Mouse (Mus musculus) stomach, postnatal 0 days (tissue): ENCODE results near the gene Gatad2b. TPM values are rescaled to one million over a fixed set of nuclear protein-coding genes. Genes with fewer than 3 reads are reported as not detected.

ENCODE experiments used
- ATAC-seq: fragments of 200-750 bp; cut with Nextera tagmentation; 2 replicates; pipeline ENCODE4 v1.8.0; 2017; ENCODE audit not compliant: low FRiP score, low TSS enrichment
- DNase-seq: peaks from one replicate; pipeline ENCODE4 v3.0.0-alpha.2; 2016; ENCODE audit warnings: low spot score
- H3K27ac ChIP-seq: fragments of 300-500 bp; sonication (generic); replicated peaks from 2 replicates; pipeline ENCODE4 v1.5.1; 2014; ENCODE audit warnings: mild to moderate bottlenecking, control low read depth
- H3K27me3 ChIP-seq: fragments of 300-500 bp; sonication (generic); 2 replicates; pipeline ENCODE4 v1.6.1; 2014; ENCODE audit warnings: low read length; ENCODE audit not compliant: control insufficient read depth, insufficient read depth
- H3K36me3 ChIP-seq: fragments of 300-500 bp; sonication (generic); 2 replicates; pipeline ENCODE4 v1.6.1; 2014; ENCODE audit warnings: low read length, mixed read lengths; ENCODE audit not compliant: control insufficient read depth, insufficient read depth
- H3K4me1 ChIP-seq: fragments of 300-500 bp; sonication (generic); replicated peaks from 2 replicates; pipeline ENCODE4 v1.6.1; 2014; ENCODE audit warnings: antibody characterized with exemption; ENCODE audit not compliant: control insufficient read depth, insufficient read depth
- H3K4me2 ChIP-seq: fragments of 300-500 bp; sonication (generic); replicated peaks from 2 replicates; pipeline ENCODE4 v1.6.1; 2014; ENCODE audit warnings: low read depth, mild to moderate bottlenecking, control low read depth, moderate library complexity
- H3K4me3 ChIP-seq: fragments of 300-500 bp; sonication (generic); 2 replicates; pipeline ENCODE4 v1.5.1; 2014; ENCODE audit warnings: low read depth, low read length, control low read depth
- H3K9ac ChIP-seq: fragments of 300-500 bp; sonication (generic); 2 replicates; pipeline ENCODE4 v1.6.1; 2014; ENCODE audit warnings: mild to moderate bottlenecking, low read length, control low read depth, mixed read lengths
- H3K9me3 ChIP-seq: fragments of 300-500 bp; sonication (generic); 2 replicates; pipeline ENCODE4 v1.6.1; 2016; ENCODE audit warnings: low read length; ENCODE audit not compliant: control insufficient read depth
- CTCF ChIP-seq: IDR thresholded peaks from 2 replicates; pipeline ENCODE4 v1.5.1; 2016; ENCODE audit warnings: antibody characterized with exemption, low read depth, mild to moderate bottlenecking, moderate library complexity
- EP300 ChIP-seq: optimal IDR thresholded peaks from 2 replicates; pipeline ENCODE3; 2016; ENCODE audit warnings: antibody characterized with exemption
- WGBS: fragments of 180-500 bp; shearing (Covaris S2); extraction: QIAGEN DNeasy Blood & Tissue Kit; methylation state at CpG from one replicate; pipeline ENCODE4 v1.1.7; 2014; 5-methylcytosine and 5-hydroxymethylcytosine counted together
- polyA plus RNA-seq: library from polyadenylated mRNA; unstranded; fragments of >200 nt; fragmentation: Nextera tagmentation; extraction: Ambion mirVana; gene quantifications from 2 replicates; pipeline ENCODE4 v1.2.1, GENCODE M21; 2015

Gatad2b gene
- 4.0 and 4.8 TPM in 2 replicates for polyA plus RNA-seq

DNA sequence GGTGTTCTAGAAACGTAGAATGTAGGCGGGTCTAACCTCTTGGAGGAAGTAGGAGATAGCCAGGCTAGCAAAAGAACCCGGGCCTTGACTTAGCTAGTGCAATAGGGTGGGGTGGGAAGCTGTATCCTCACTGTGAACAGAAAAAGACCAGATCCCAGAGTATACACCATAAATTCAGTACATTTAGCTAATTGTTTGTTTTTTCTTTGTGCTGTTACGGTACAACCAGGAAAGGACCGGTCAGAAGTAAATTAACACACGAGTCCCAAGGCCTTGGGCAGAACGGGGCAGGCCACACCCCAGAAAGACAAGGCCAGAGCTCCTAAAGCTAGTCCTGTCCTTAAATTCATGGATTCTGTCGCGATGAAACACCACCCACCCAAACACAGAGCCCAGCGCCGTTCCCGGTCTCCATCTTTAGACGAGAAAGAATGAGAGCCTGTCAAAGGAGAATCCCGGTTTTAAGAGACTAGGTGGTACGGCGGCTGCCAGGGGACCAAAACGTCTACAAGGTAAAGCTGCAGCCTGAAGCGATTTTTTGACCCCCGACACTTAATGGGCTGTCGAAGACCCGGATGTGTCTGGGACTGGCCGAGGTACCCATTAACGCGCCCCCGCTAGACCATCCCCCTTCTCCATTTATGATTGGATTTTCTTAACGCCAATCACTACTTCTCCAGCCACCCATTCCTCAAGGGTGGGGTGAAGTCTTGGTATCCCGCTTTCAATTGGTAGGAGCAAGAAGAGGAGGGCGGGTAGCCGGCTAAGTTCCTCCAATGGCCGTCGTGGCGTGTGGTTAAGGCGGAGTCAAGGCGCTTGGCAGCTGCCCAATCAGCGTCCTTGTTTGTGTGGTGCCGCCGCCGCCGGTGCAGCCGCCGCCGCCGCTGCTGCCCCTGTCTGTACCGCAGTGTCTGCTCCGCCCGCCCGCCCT lies at the start of gene Gatad2b:
TSS of gene Gatad2b (plus strand) at position 834 of the 931 bp plus-strand sequence.
- Histone ChIP-seq H3K27ac (peak within 1 kb of the TSS; percentile 96), H3K4me2 (peak within 1 kb of the TSS; percentile 69), H3K4me3 (peak within 1 kb of the TSS; percentile 91), H3K9me3 (no peaks in the 10 kb centered on the region), H3K9ac (peak within 1 kb of the TSS; percentile 99), H3K4me1 (peaks cover 3% of the 10 kb centered on the region; the same call in 1 of the 2 replicates), H3K36me3 (no peaks in the 10 kb centered on the region), H3K27me3 (no peaks in the 10 kb centered on the region)
- ATAC-seq (peak; percentile 99), DNase-seq (peak; percentile 98)
- 1% methylated on average over 46 of the region's 47 CpGs for WGBS
- TF ChIP-seq CTCF: 0 out of 2 replicates have a peak, but pooled peaks have one; percentile 1
- peak; percentile 94 for TF ChIP-seq EP300

DNA sequence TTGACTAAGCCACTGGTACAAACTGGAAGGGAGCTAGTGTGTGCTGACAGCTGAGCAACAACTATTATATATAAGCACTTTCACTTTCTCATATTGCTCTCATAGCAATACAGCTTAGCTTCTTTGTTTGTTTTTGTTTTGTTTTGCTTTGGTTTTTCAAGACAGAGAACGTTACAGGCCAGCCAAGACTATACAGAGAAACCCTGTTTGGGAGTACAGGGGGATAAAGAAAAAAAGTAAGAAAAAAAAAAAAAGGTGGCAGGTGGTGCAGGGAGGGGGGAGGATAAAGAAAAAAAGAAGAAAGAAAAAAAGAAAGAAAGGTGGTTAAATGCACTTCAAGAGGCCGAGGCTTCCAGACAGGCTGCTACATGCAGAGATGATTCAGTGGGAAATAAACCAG lies 47.6 kb upstream of the Gatad2b start:
- TF ChIP-seq CTCF: no peak
- TF ChIP-seq EP300: no peak
- DNase-seq: no peak
- WGBS: 42% methylated on average over 2 of the region's 2 CpGs
- Histone ChIP-seq H3K9me3 (no peaks in the 10 kb centered on the region), H3K4me2 (no peak overlapping the region), H3K27me3 (no peaks in the 10 kb centered on the region), H3K27ac (no peak overlapping the region), H3K9ac (no peak overlapping the region), H3K36me3 (0 out of 2 replicates have a peak, but pooled peaks cover under 1% of the 10 kb centered on the region), H3K4me1 (peaks cover 7% of the 10 kb centered on the region; the same call in 1 of the 2 replicates), H3K4me3 (no peak overlapping the region)
- no peak for ATAC-seq

DNA sequence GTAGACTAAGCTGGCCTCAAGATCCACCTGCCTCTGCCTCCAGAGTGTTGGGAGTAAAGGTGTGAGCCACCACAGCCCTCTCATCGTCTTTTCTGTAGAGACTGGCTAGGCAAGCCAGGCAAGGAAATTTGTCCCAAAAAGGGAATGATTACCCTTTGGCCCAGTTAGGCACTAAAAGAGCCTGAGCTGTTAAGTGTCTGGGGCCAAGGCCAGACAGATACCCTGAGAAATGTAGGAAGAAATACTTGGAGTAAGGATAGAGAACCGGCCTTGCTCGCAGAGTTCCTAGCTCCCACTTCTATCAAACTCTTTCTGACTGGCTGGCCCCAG lies 45.4 kb upstream of the Gatad2b start:
- no peaks in the 10 kb centered on the region for H3K9me3 ChIP-seq
- ATAC-seq (no peak), DNase-seq (no peak)
- peaks cover 6% of the 10 kb centered on the region; the same call in 1 of the 2 replicates for H3K4me1 ChIP-seq
- H3K36me3 ChIP-seq: peaks cover 11% of the 10 kb centered on the region
- no peaks in the 10 kb centered on the region for H3K27me3 ChIP-seq
- WGBS: 3% methylated on average over 3 of the region's 3 CpGs
- peak overlapping the region; percentile 98 for H3K27ac ChIP-seq
- H3K4me3 ChIP-seq: peak overlapping the region; percentile 78
- peak overlapping the region; percentile 86 for H3K9ac ChIP-seq
- TF ChIP-seq EP300: no peak
- no peak for TF ChIP-seq CTCF
- peak overlapping the region; percentile 70 for H3K4me2 ChIP-seq

DNA sequence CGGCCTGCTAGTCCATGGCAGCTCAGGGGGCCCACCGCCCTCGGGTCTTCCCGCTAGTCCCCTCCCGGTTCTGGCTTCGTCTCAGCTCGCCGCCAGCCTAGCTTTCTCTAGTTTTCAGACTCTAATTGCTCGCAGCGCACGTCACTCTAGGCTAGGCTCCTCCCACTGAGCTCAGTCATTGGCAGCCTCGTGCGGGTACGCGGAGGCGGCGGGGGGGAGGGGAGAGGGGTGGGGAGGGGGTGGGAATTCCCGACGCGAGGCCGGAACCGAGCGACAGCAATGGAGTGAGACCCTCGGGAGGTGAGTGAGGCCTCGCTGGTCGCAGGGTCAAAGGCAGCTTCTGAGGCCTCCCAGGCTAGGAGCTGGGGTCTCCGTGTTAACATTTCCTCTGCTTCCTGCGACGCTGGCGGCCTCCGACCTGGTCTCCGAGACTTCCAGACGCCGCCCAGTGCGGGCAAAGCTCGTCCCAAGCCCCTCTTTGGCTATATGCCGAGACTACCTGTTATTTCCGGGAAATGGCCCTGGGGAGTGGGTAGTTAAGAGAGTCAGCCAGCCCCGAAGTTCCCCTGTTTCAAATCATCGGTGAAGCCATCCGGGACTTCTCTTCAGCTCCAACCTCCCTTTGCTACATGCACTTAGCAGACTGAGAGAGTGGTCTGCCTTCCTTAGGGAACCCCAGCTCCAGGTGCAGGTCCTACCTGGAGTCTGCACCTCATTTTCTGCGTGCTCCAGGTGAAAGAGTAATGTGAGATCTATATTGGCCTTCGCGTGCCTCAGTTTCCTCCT lies 44.8 kb upstream of the Gatad2b start, which contains the start of gene Slc39a1:
TSS of gene Slc39a1 (plus strand) at position 213 of the 786 bp plus-strand sequence.
- Histone ChIP-seq H3K27ac (peak within 1 kb of the TSS; percentile 98), H3K9ac (peak within 1 kb of the TSS; percentile 86), H3K36me3 (peaks cover 11% of the 10 kb centered on the region), H3K4me3 (peak within 1 kb of the TSS; percentile 78), H3K4me1 (0 out of 2 replicates have a peak, but pooled peaks cover 2% of the 10 kb centered on the region), H3K9me3 (no peaks in the 10 kb centered on the region), H3K4me2 (peak within 1 kb of the TSS; percentile 70), H3K27me3 (no peaks in the 10 kb centered on the region)
- WGBS: 0% methylated on average over 38 of the region's 44 CpGs
- ATAC-seq (peak; percentile 92), DNase-seq (peak; percentile 94)
- no peak for TF ChIP-seq EP300

DNA sequence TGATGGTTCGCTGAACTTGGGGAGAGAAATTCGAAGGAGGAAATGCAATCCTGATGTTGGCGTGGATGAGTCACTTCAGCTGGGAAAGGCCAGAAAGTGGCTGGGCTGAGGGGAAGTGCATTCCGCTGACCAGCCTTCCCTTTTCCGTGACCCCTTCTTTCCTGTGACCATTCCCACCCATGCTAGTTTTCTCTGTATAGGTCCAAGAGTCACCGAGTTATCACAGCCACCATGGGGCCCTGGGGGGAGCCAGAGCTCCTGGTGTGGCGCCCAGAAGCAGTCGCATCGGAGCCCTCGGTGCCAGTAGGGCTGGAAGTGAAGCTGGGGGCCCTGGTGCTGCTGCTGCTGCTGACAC lies 44.3 kb upstream of the Gatad2b start:
- no peak for TF ChIP-seq EP300
- TF ChIP-seq CTCF: no peak
- Histone ChIP-seq H3K4me3 (peak overlapping the region; percentile 78), H3K36me3 (peaks cover 11% of the 10 kb centered on the region), H3K27ac (peak overlapping the region; percentile 98), H3K27me3 (no peaks in the 10 kb centered on the region), H3K4me2 (peak overlapping the region; percentile 70), H3K9me3 (no peaks in the 10 kb centered on the region), H3K9ac (peak overlapping the region; percentile 86), H3K4me1 (0 out of 2 replicates have a peak, but pooled peaks cover under 1% of the 10 kb centered on the region)
- DNase-seq (peak; percentile 62), ATAC-seq (0 out of 2 replicates have a peak, but pooled peaks have one; percentile 25)
- WGBS: under 1% methylated on average over 10 of the region's 10 CpGs
